Mouse (Mus musculus): ENCODE data around the gene Smim6. TPM values are rescaled to one million over a fixed set of nuclear protein-coding genes. Genes with fewer than 3 reads are reported as not detected.
A peak's percentile ranks its signal among the peaks of the same experiment; 100 is the strongest.

The Smim6 gene
- polyA plus RNA-seq, 1 experiment from 2014 or later, result 1.1 TPM

GRCm38 (mm10) chr11:115929818-115930217 lies 18.0 kb downstream of the Smim6 start:
- WGBS, result 77% methylated on average over 3 of the region's 3 CpGs
- Histone ChIP-seq H3K36me3 (peaks cover 44% of the 10 kb centered on the region), H3K4me3 (no peak overlapping the region), H3K9me3 (replicated peaks) (no peaks in the 10 kb centered on the region), H3K4me1 (peaks cover 20% of the 10 kb centered on the region), H3K27ac (no peak overlapping the region), H3K27me3 (ENCODE audit: low read depth, poor library complexity, severe bottlenecking) (no peaks in the 10 kb centered on the region)
- DNase-seq (ENCODE audit: low spot score), result no peak

DNA sequence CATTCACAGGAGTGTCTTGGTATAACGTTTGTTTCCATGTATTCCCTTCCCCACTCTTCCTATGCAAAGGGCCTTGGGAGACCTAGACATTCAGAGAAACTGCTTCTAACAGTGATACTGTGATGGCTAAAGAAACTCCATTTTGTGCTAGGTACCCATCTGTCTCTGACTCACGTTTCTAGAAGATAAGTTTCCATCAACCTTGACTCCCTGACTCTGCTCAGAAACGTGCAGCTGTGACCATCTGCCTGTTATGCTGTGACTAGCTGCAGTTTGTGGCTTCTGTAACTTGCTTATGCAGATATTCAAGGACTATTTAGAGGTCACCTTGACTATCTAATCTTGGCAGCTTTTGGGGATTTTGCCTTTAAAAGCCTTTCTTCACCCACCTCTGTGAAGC lies 19.4 kb downstream of the Smim6 start:
- H3K4me3 ChIP-seq, result no peak overlapping the region
- 73% methylated on average over 3 of the region's 3 CpGs for WGBS
- peaks cover 47% of the 10 kb centered on the region for H3K36me3 ChIP-seq

DNA sequence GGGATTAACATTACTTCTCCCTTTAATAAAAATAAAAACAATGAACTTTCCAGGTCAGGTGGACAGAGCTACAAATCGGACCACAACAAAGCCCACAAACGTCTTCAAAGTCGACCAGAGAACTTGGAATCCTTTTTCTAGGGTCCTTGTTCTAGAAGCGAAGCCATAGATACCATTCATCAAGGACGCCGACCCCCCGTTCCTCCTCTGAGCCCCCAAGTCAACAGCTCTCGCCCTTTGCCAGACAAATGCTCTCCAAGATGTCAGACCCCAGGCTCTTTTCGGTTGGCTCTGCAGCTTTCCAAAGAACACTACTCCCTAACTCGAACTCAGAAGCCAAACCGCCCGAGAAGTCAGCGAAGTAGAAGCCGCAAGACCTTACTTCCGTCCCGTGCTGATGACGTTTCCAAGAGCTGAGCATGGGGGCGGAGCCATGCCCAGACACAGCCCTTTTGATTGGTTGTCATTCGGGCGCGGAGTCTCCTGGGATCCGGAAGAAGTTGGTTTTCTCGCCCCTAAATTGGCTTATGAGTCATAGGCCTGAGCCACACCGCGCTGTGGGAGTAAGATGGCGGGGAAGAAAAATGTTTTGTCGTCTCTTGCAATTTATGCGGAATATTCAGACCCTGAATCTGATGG lies 21.4 kb downstream of the Smim6 start, which contains the start of the genes Sap30bp and Recql5:
Gene Sap30bp, plus strand, starts transcription at position 175 of the 639 bp plus-strand sequence.
Gene Recql5, minus strand, starts transcription at position 370 of the 639 bp plus-strand sequence.
- Histone ChIP-seq H3K9me3 (replicated peaks) (no peaks in the 10 kb centered on the region), H3K27ac (peak within 1 kb of the TSS; percentile 80), H3K36me3 (peaks cover 48% of the 10 kb centered on the region), H3K4me1 (peaks cover 20% of the 10 kb centered on the region), H3K4me3 (peak within 1 kb of the TSS; percentile 73), H3K27me3 (ENCODE audit: low read depth, poor library complexity, severe bottlenecking) (no peaks in the 10 kb centered on the region)
- under 1% methylated on average over 28 of the region's 28 CpGs for WGBS
- DNase-seq (ENCODE audit: low spot score), result peak; percentile 98

More for the DNA sequence above, 19.4 kb downstream of the Smim6 start:
- DNase-seq (ENCODE audit: low spot score), result no peak
- Histone ChIP-seq H3K4me1 (peaks cover 20% of the 10 kb centered on the region), H3K27me3 (ENCODE audit: low read depth, poor library complexity, severe bottlenecking) (no peaks in the 10 kb centered on the region), H3K9me3 (replicated peaks) (no peaks in the 10 kb centered on the region), H3K27ac (no peak overlapping the region)

- WGBS, result 2% methylated on average over 16 of the region's 16 CpGs
- Histone ChIP-seq H3K36me3 (peaks cover 48% of the 10 kb centered on the region), H3K9me3 (replicated peaks) (no peaks in the 10 kb centered on the region), H3K27ac (peak overlapping the region; percentile 80), H3K4me1 (peaks cover 20% of the 10 kb centered on the region), H3K27me3 (ENCODE audit: low read depth, poor library complexity, severe bottlenecking) (no peaks in the 10 kb centered on the region), H3K4me3 (peak overlapping the region; percentile 73)
- no peak for DNase-seq (ENCODE audit: low spot score)
Measured at GRCm38 (mm10) chr11:115933747-115934110, 21.9 kb downstream of the Smim6 start.

DNA sequence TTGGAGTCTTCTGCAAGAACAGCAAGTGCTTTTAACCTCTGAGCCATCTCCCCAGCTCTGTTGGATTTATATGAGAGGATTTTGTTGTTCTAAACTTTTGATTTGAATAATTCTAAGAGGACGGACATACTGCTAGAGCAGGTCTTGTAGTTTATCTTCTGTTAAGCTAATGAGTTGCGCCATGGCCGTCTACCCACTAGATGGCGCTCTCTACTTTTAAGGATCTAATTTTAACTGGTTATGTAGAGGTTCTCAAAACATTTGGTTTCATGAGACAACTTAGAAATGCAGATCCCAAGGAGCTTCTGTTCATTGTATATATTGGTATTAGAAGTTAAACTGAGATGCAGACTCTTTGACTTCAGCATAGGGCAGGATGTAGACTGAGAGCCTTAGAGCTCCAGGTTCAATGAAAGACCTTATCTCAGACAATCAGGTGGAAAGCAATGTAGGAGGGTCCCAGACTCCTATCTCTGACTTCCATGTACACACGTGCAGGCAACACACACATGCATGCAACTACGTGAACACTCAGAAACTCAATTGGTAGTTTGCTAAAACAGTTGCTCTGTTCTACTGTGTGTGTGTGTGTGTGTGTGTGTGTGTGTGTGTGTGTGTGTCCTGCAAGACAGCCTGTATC lies 28.0 kb downstream of the Smim6 start:
- Histone ChIP-seq H3K4me1 (peaks cover under 1% of the 10 kb centered on the region; the same call in 1 of the 2 replicates), H3K4me3 (no peak overlapping the region), H3K27ac (no peak overlapping the region), H3K9me3 (replicated peaks) (no peaks in the 10 kb centered on the region), H3K27me3 (ENCODE audit: low read depth, poor library complexity, severe bottlenecking) (no peaks in the 10 kb centered on the region), H3K36me3 (peaks cover 98% of the 10 kb centered on the region)
- WGBS, result 42% methylated on average over 6 of the region's 6 CpGs
- DNase-seq (ENCODE audit: low spot score), result peak; percentile 55

GRCm38 (mm10) chr11:115941980-115942379 lies 30.2 kb downstream of the Smim6 start:
- WGBS, result 91% methylated on average over 7 of the region's 7 CpGs
- Histone ChIP-seq H3K9me3 (replicated peaks) (no peaks in the 10 kb centered on the region), H3K36me3 (peaks cover 99% of the 10 kb centered on the region), H3K27ac (no peak overlapping the region), H3K4me1 (no peaks in the 10 kb centered on the region), H3K27me3 (ENCODE audit: low read depth, poor library complexity, severe bottlenecking) (no peaks in the 10 kb centered on the region), H3K4me3 (no peak overlapping the region)
- no peak for DNase-seq (ENCODE audit: low spot score)

- Histone ChIP-seq H3K27ac (no peak overlapping the region), H3K36me3 (peaks cover 99% of the 10 kb centered on the region), H3K27me3 (ENCODE audit: low read depth, poor library complexity, severe bottlenecking) (no peaks in the 10 kb centered on the region), H3K4me1 (no peaks in the 10 kb centered on the region), H3K9me3 (replicated peaks) (no peaks in the 10 kb centered on the region), H3K4me3 (no peak overlapping the region)
- whole genome bisulfite sequencing, result 93% methylated on average over 8 of the region's 8 CpGs
- no peak for DNase-seq (ENCODE audit: low spot score)
Measured at GRCm38 (mm10) chr11:115945247-115945646, 33.4 kb downstream of the Smim6 start.

- Histone ChIP-seq H3K9me3 (replicated peaks) (no peaks in the 10 kb centered on the region), H3K27ac (no peak overlapping the region), H3K4me3 (no peak overlapping the region), H3K36me3 (peaks cover 100% of the 10 kb centered on the region), H3K4me1 (no peaks in the 10 kb centered on the region), H3K27me3 (ENCODE audit: low read depth, poor library complexity, severe bottlenecking) (no peaks in the 10 kb centered on the region)
- DNase-seq (ENCODE audit: low spot score), result no peak
- WGBS, result 90% methylated on average over 9 of the region's 9 CpGs
Measured at GRCm38 (mm10) chr11:115946221-115946828, 34.5 kb downstream of the Smim6 start.

- H3K27me3 ChIP-seq (ENCODE audit: low read depth, poor library complexity, severe bottlenecking), result no peaks in the 10 kb centered on the region
- no peak overlapping the region for H3K27ac ChIP-seq
- H3K9me3 ChIP-seq (replicated peaks), result no peaks in the 10 kb centered on the region
- DNase-seq (ENCODE audit: low spot score), result no peak
- no peak overlapping the region for H3K4me3 ChIP-seq
- WGBS, result 95% methylated on average over 9 of the region's 9 CpGs
- H3K4me1 ChIP-seq, result no peaks in the 10 kb centered on the region
- H3K36me3 ChIP-seq, result peaks cover 100% of the 10 kb centered on the region
Measured at GRCm38 (mm10) chr11:115948316-115948715, 36.5 kb downstream of the Smim6 start.

GRCm38 (mm10) chr11:115950719-115951118 lies 38.9 kb downstream of the Smim6 start:
- 93% methylated on average over 2 of the region's 2 CpGs for WGBS

GRCm38 (mm10) chr11:115954712-115955111 lies 42.9 kb downstream of the Smim6 start:
- no peak overlapping the region for H3K27ac ChIP-seq
- 89% methylated on average over 5 of the region's 5 CpGs for WGBS
- no peaks in the 10 kb centered on the region for H3K9me3 ChIP-seq (replicated peaks)
- peaks cover 11% of the 10 kb centered on the region; the same call in 1 of the 2 replicates for H3K4me1 ChIP-seq
- DNase-seq (ENCODE audit: low spot score), result no peak
- H3K27me3 ChIP-seq (ENCODE audit: low read depth, poor library complexity, severe bottlenecking), result no peaks in the 10 kb centered on the region
- peaks cover 97% of the 10 kb centered on the region for H3K36me3 ChIP-seq
- H3K4me3 ChIP-seq, result no peak overlapping the region

More at GRCm38 (mm10) chr11:115950719-115951118, 38.9 kb downstream of the Smim6 start:
- H3K4me3 ChIP-seq, result no peak overlapping the region
- no peaks in the 10 kb centered on the region for H3K9me3 ChIP-seq (replicated peaks)
- DNase-seq (ENCODE audit: low spot score), result no peak
- H3K36me3 ChIP-seq, result peaks cover 100% of the 10 kb centered on the region
- 0 out of 2 replicates have a peak, but pooled peaks cover 3% of the 10 kb centered on the region for H3K4me1 ChIP-seq
- H3K27me3 ChIP-seq (ENCODE audit: low read depth, poor library complexity, severe bottlenecking), result no peaks in the 10 kb centered on the region
- H3K27ac ChIP-seq, result no peak overlapping the region

DNA sequence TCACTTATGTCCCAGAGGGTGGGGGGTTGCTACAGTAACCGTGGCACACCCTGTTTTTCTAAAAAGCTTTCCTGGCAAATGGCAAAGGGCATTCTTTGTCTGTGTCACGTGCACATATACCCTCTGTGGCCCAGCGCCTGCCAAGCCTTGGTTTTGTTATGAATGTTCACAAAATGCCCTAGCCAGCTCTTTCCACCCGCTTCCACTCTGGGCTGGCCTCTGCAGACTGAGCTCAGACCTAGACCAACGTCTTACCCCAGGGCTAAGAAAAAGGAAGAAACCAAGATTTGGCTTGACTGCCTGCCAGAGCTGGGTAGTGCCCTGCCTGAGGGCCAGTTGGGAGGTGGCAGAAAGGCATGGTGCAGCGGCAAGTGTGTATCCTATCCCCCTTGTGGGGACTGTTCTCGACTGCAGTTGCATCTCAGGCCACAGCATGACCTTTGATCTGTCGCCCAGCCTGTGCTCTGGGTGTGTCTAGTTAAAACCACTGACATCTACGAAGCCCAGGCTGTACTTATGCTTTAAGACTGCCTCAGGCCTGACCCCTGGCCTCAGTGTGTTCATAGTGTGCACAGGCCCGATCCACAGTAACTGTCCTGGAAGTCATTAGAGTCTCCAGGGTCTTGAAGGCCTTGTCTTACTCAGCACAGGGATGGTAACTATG lies 43.5 kb downstream of the Smim6 start:
- Histone ChIP-seq H3K4me1 (peaks cover 11% of the 10 kb centered on the region; the same call in 1 of the 2 replicates), H3K27me3 (ENCODE audit: low read depth, poor library complexity, severe bottlenecking) (no peaks in the 10 kb centered on the region), H3K27ac (no peak overlapping the region), H3K9me3 (replicated peaks) (no peaks in the 10 kb centered on the region), H3K36me3 (peaks cover 97% of the 10 kb centered on the region), H3K4me3 (no peak overlapping the region)
- WGBS, result 72% methylated on average over 10 of the region's 10 CpGs
- no peak for DNase-seq (ENCODE audit: low spot score)
